Mouse (Mus musculus) heart, embryonic 14.5 days (tissue): ENCODE results near the gene Etnk1. TPM values are rescaled to one million over a fixed set of nuclear protein-coding genes. Genes with fewer than 3 reads are reported as not detected.

Source experiments
- ATAC-seq: fragments of 200-750 bp; cut with Nextera tagmentation; 2 replicates; pipeline ENCODE4 v1.8.0; 2017; ENCODE audit warnings: low read depth, moderate TSS enrichment; ENCODE audit not compliant: insufficient number of reproducible peaks, insufficient read depth, low FRiP score
- H3K27ac ChIP-seq, 2 experiments: fragments of 200-500 bp in 1 of 2; fragments of 300-500 bp in 1 of 2; sonication (generic) in 1 of 2; replicated peaks in 1 of 2; 2 replicates each; pipeline ENCODE4 v1.5.1; 2012 to 2014; ENCODE audit warnings: low read depth in 2 of 2, low read length in 2 of 2, control low read depth in 1 of 2, mild to moderate bottlenecking in 1 of 2, mixed read lengths in 1 of 2; ENCODE audit not compliant: control insufficient read depth in 1 of 2, insufficient read depth in 1 of 2
- H3K27me3 ChIP-seq: fragments of 300-500 bp; sonication (generic); 2 replicates; pipeline ENCODE4 v1.6.1; 2014; ENCODE audit warnings: mild to moderate bottlenecking, low read length, control low read depth; ENCODE audit not compliant: control insufficient read depth, insufficient read depth
- H3K36me3 ChIP-seq: fragments of 300-500 bp; sonication (generic); 2 replicates; pipeline ENCODE4 v1.6.1; 2014; ENCODE audit warnings: mild to moderate bottlenecking, control low read depth, low read length, mixed read lengths; ENCODE audit not compliant: control insufficient read depth, insufficient read depth
- H3K4me1 ChIP-seq, 2 experiments: fragments of 200-500 bp in 1 of 2; fragments of 300-500 bp in 1 of 2; sonication (generic) in 1 of 2; 2 replicates each; pipeline ENCODE4 v1.6.1; 2012 to 2014; ENCODE audit warnings: low read length in 2 of 2, control low read depth in 1 of 2, mixed read lengths in 1 of 2; ENCODE audit not compliant: control insufficient read depth in 2 of 2, insufficient read depth in 2 of 2
- H3K4me2 ChIP-seq: fragments of 300-500 bp; sonication (generic); 2 replicates; pipeline ENCODE4 v1.6.1; 2014; ENCODE audit warnings: mild to moderate bottlenecking, low read length
- H3K4me3 ChIP-seq, 2 experiments: fragments of 200-500 bp in 1 of 2; fragments of 300-500 bp in 1 of 2; sonication (generic) in 1 of 2; 2 replicates each; pipeline ENCODE4 v1.5.1; 2012 to 2014; ENCODE audit warnings: low read length in 2 of 2, mild to moderate bottlenecking in 2 of 2, control low read depth in 1 of 2, low read depth in 1 of 2, moderate library complexity in 1 of 2; ENCODE audit not compliant: control insufficient read depth in 1 of 2, insufficient read depth in 1 of 2
- H3K9ac ChIP-seq: fragments of 300-500 bp; sonication (generic); 2 replicates; pipeline ENCODE4 v1.6.1; 2014; ENCODE audit warnings: mild to moderate bottlenecking, low read length
- H3K9me3 ChIP-seq: fragments of 300-500 bp; sonication (generic); 2 replicates; pipeline ENCODE4 v1.6.1; 2016; ENCODE audit warnings: low read length, control low read depth; ENCODE audit not compliant: control insufficient read depth
- WGBS: fragments of 180-500 bp; shearing (Covaris S2); extraction: QIAGEN DNeasy Blood & Tissue Kit; methylation state at CpG from one replicate; pipeline ENCODE4 v1.1.7; 2014; 5-methylcytosine and 5-hydroxymethylcytosine counted together
- polyA plus RNA-seq: library from polyadenylated mRNA; unstranded; fragments of >200 nt; fragmentation: Nextera tagmentation; extraction: Ambion mirVana; gene quantifications from 2 replicates; pipeline ENCODE4 v1.2.1, GENCODE M21; 2014

Etnk1 gene
- polyA plus RNA-seq, 1 experiment from 2014 or later, result 18.9 TPM

DNA sequence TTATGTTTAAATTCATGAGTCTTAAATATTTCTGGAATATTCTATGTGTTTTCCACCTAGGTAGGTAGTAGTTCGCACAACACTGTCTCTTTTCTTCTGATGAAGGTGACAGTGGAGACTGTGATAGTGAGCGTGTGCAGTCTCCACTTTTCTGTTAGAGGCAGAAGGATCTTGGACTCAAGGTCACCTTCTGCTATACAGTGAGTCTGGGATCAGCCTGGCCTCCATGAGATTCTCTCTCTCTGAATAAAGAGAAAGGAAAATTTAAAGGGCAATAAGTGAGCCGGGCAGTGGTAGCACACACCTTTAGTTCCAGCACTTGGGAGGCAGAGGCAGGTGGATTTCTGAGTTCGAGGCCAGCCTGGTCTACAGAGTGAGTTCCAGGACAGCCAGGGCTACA lies 24.2 kb upstream of the Etnk1 start:
- H3K4me3 ChIP-seq, result no peak overlapping the region
- H3K4me1 ChIP-seq, result peaks cover 0 to 5% of the 10 kb centered on the region in 2 experiments; a peak in 1 of 4 replicates
- H3K9me3 ChIP-seq, result no peaks in the 10 kb centered on the region
- 78% methylated on average over 4 of the region's 4 CpGs for WGBS
- no peak overlapping the region for H3K9ac ChIP-seq
- H3K36me3 ChIP-seq, result no peaks in the 10 kb centered on the region
- no peak overlapping the region for H3K27ac ChIP-seq
- no peak overlapping the region for H3K4me2 ChIP-seq
- H3K27me3 ChIP-seq, result no peaks in the 10 kb centered on the region
- ATAC-seq, result no peak

DNA sequence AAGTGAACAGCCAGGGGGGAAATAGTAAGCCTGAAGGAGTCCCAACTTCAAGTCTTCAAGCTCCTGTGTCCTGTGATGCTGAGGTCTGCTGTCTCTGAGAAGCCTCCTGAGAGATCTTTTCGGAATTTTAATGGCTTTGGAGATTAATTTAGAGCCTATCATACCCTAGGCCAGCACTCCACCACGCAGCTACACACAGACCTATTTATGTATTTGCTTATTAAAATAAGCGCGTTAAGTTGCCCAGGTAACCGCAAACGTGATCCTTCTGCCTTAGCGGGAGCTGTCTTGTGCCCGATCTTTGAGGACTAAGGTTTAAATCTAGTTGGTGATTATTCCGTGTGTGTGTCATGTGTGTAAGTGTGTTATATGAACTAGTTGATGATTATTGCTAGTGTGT lies 23.7 kb upstream of the Etnk1 start:
- Histone ChIP-seq H3K27me3 (no peaks in the 10 kb centered on the region), H3K4me1 (peaks cover 0 to 5% of the 10 kb centered on the region in 2 experiments; a peak in 1 of 4 replicates), H3K4me2 (peak overlapping the region; percentile 76), H3K9me3 (no peaks in the 10 kb centered on the region), H3K27ac (no peak overlapping the region), H3K36me3 (no peaks in the 10 kb centered on the region), H3K9ac (peak overlapping the region; percentile 66; the same call in 1 of the 2 replicates), H3K4me3 (peak overlapping the region; percentile 37 to 45; a peak in 2 of 4 replicates)
- ATAC-seq, result no peak
- WGBS, result 79% methylated on average over 9 of the region's 9 CpGs

DNA sequence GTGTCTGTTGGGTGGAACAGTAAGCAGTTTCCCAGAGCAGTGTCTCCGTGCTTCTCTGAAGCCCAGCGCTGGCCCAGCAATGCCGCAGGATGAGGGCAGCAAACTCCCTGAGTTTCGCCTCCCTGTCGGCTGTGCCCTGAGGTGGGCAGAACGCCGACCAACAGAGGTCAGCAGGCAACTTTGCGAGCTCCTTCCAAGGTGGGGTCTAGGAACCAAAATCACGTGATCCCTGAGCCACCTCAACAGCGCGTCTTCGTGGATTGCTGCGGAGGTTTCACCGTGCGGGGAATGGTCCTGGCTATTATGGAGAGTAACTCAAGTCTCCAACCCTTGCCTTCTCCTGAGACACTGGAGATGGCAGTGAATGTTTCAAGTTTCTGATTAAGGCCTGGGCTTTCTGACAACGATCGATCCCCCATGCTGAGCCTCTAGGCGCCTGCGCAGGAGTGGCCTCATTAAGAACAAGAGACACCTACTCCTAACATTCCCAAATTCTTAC lies 23.2 kb upstream of the Etnk1 start:
- Histone ChIP-seq H3K9ac (peak overlapping the region; percentile 66), H3K4me2 (peak overlapping the region; percentile 76), H3K27me3 (no peaks in the 10 kb centered on the region), H3K4me3 (peak overlapping the region; percentile 37 to 45), H3K27ac (no peak overlapping the region), H3K36me3 (no peaks in the 10 kb centered on the region), H3K4me1 (peaks cover 0 to 5% of the 10 kb centered on the region in 2 experiments; a peak in 1 of 4 replicates), H3K9me3 (no peaks in the 10 kb centered on the region)
- ATAC-seq, result no peak
- WGBS, result 15% methylated on average over 19 of the region's 19 CpGs

DNA sequence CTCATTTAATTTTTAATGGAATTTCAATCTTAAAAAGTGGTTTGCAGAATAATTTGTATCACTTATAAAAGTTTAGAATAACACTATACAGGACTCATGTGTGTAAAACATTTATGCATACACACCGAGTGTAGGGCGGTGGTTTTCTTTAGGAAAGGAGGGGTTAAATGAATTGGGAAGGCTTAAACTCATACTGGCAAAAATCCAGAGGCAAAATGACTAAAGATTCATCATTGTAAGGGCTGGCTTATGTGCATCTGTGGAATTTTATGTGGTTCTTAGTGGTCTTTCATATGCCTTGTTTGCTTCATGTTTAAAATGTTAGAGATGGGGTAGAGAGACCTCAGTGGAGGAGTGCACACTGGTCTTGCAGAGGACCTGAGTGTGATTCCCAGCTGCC lies 22.5 kb upstream of the Etnk1 start:
- Histone ChIP-seq H3K27me3 (no peaks in the 10 kb centered on the region), H3K9me3 (no peaks in the 10 kb centered on the region), H3K4me1 (peaks cover 0 to 5% of the 10 kb centered on the region in 2 experiments; a peak in 1 of 4 replicates), H3K36me3 (no peaks in the 10 kb centered on the region), H3K27ac (no peak overlapping the region), H3K9ac (no peak overlapping the region), H3K4me3 (no peak overlapping the region), H3K4me2 (no peak overlapping the region)
- no peak for ATAC-seq
- whole genome bisulfite sequencing, result 89% methylated on average over 2 of the region's 2 CpGs

DNA sequence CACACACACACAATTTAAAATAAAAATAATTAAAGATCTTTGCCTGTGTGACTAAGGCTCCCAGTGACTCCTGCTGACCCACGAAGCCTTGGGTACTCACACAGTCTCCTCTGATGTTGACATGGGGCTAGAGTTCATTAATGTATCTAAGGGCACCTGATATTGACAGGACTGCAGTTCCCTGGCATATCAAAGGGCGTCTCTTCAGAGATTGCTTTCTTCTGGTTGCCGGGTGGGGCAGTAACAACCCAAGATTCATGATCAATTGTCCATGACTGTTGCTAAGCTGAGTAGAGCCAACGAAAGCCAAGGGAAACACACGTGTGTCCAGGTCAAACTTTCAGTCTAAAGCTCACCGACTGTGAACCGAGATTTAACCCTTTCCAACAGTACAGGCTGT lies 22.0 kb upstream of the Etnk1 start:
- no peaks in the 10 kb centered on the region for H3K27me3 ChIP-seq
- no peak overlapping the region for H3K9ac ChIP-seq
- no peak for ATAC-seq
- WGBS, result 77% methylated on average over 7 of the region's 7 CpGs
- H3K4me1 ChIP-seq, result peaks cover 0 to 5% of the 10 kb centered on the region in 2 experiments; a peak in 1 of 4 replicates
- no peak overlapping the region for H3K4me3 ChIP-seq
- H3K36me3 ChIP-seq, result no peaks in the 10 kb centered on the region
- H3K9me3 ChIP-seq, result no peaks in the 10 kb centered on the region
- H3K27ac ChIP-seq, result no peak overlapping the region
- no peak overlapping the region for H3K4me2 ChIP-seq

DNA sequence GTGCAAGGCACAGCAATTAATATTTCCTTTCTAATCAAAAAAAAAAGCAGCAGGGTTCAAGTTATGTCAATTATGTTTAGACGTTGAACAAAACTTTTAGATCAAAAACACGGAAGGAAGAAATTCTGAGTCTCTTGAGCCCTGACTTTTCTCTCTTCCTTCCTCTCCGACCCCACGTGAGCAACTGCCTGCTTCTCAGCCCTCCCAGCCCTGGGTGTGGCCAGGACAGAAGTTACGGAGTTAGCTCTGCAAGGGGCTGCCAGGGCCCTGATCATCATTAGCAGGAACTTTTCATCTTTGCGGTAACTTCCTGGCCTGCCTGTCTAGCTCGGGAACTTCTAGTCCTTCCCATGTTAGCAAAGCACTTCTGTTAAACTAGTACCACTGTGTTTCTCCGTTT lies 20.3 kb upstream of the Etnk1 start:
- no peaks in the 10 kb centered on the region for H3K9me3 ChIP-seq
- ATAC-seq, result no peak
- no peak overlapping the region for H3K9ac ChIP-seq
- no peaks in the 10 kb centered on the region for H3K36me3 ChIP-seq
- H3K27me3 ChIP-seq, result no peaks in the 10 kb centered on the region
- H3K4me3 ChIP-seq, result no peak overlapping the region
- H3K27ac ChIP-seq, result no peak overlapping the region
- WGBS, result 57% methylated on average over 8 of the region's 8 CpGs
- no peak overlapping the region for H3K4me2 ChIP-seq
- peaks cover 0 to 5% of the 10 kb centered on the region in 2 experiments; a peak in 1 of 4 replicates for H3K4me1 ChIP-seq

DNA sequence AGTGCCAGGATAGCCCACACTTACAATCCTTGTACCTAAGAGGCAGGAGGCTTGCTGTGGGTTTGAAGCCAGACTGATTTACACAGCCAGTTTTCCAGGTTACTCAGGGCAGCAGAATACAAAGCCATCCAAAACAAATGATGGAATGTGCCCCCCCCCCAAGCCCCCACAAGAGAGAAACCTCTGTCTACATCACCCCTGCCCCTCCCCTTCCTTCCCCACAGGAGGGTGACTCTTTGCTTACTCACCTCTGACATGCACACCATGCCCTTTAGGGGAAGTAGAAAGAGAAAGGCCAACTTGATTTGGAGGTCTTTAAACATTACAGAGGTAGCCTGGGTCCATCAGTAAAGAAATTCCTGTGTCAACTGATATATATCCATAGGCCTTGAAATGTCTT lies 18.2 kb upstream of the Etnk1 start:
- H3K4me2 ChIP-seq, result no peak overlapping the region
- H3K27ac ChIP-seq, result no peak overlapping the region
- no peak overlapping the region for H3K9ac ChIP-seq
- H3K27me3 ChIP-seq, result no peaks in the 10 kb centered on the region
- H3K4me3 ChIP-seq, result no peak overlapping the region
- ATAC-seq, result no peak
- no peaks in the 10 kb centered on the region for H3K36me3 ChIP-seq
- no peaks in the 10 kb centered on the region for H3K9me3 ChIP-seq
- H3K4me1 ChIP-seq, result peaks cover 0 to 2% of the 10 kb centered on the region in 2 experiments; a peak in 1 of 4 replicates

DNA sequence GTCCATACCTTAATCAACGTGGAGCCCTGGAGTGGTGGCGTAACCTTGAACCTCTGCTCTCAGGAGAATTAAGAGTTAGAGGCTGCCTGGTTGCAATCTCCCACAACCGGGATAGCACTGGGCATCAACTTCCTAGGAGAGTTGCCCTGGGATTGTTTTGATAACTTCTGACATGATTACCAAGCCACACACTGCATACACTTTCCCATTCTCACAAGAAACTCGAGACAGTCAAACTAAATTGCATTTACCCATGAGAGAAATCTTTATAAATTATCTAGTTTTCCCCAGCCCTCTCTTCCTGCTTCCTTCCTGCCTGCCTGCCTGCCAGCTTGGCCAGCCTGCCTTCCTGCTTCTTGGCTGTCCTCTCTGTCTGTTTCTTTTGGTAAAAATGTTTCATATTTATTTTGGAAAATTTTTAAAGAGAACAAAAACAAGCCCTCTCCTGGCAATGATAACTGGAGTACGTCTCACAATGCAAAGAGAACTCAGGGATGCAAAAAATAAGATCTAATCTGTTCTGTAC lies 17.2 kb upstream of the Etnk1 start:
- H3K27ac ChIP-seq, result peak overlapping the region in 1 of 2 experiments; percentile 39; a peak in 2 of 4 replicates

More for the DNA sequence above, 17.2 kb upstream of the Etnk1 start:
- H3K4me3 ChIP-seq, result no peak overlapping the region
- H3K4me2 ChIP-seq, result no peak overlapping the region
- no peaks in the 10 kb centered on the region for H3K9me3 ChIP-seq
- H3K36me3 ChIP-seq, result no peaks in the 10 kb centered on the region
- ATAC-seq, result no peak
- peaks cover 0 to under 1% of the 10 kb centered on the region in 2 experiments; a peak in 1 of 4 replicates for H3K4me1 ChIP-seq
- no peaks in the 10 kb centered on the region for H3K27me3 ChIP-seq
- 50% methylated on average over 5 of the region's 5 CpGs for WGBS
- H3K9ac ChIP-seq, result no peak overlapping the region
